Mouse (Mus musculus): ENCODE data around the gene Zfp697.
"Not testable (repeated sequence)": the region's sequence is repeated elsewhere in the genome, so short reads cannot be mapped to it uniquely, and the experiment has no call there.

- not testable (repeated sequence) for TF ChIP-seq CTCF, EP300 (IDR thresholded peaks at IDR 0.05; ENCODE audit: low read depth)
These were observed 89.2 kb downstream of the Zfp697 start for GRCm38 (mm10) chr3:98471499-98471898.
